Mouse (Mus musculus): ENCODE data around the gene Slc12a7. TPM values are rescaled to one million over a fixed set of nuclear protein-coding genes. Genes with fewer than 3 reads are reported as not detected.

Gene Slc12a7
- polyA plus RNA-seq, 1 experiment from 2014 or later, result 39.0 TPM

DNA sequence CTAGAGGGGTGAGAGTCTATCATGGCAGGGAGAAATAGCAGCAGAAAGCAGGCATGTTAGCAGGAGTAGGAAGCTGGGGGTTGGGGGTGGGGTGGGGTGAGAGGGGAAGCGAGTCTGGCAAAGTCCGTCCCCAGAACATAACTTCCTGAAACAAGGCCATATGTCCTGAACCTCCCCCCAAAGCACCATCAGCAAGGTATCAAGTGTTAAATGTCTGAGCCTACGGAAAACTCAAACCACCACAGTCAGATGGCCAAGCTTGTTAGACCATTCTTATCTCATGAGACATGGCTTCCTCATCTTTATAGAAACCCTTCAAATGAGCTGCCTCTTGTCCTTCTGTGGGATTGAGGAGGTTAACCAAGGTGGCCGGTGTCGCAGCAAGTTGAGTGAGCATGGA lies 60.3 kb downstream of the Slc12a7 start:
- Histone ChIP-seq H3K4me2 (replicated peaks) (no peak overlapping the region), H3K4me1 (no peaks in the 10 kb centered on the region), H3K36me3 (peaks cover 90% of the 10 kb centered on the region), H3K9ac (replicated peaks) (no peak overlapping the region), H3K27me3 (no peaks in the 10 kb centered on the region), H3K4me3 (no peak overlapping the region), H3K27ac (replicated peaks) (no peak overlapping the region), H3K9me3 (no peaks in the 10 kb centered on the region)
- 95% methylated on average over 5 of the region's 5 CpGs for WGBS
- ATAC-seq (ENCODE audit: low FRiP score, low read depth), result no peak

DNA sequence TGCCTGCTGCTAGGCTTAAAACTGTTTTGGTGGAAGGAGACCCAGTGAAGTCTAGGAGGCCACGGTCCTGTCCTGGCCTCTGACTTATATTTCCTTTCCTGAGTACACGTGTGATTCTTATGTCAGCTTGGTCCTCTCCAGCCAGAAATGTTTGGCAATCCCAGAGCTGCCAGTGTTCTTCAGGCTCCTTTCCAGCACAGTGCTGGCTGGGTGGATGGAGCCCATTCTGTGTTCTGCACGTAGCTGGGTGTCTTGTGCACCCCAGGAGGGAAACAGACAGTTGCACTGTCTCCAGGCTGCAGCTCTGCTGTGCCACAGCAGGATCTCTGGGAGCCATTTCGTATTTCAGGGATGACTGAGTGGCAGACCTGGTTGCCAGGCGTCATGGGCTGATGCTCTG lies 66.2 kb downstream of the Slc12a7 start:
- Histone ChIP-seq H3K4me3 (no peak overlapping the region), H3K27ac (replicated peaks) (no peak overlapping the region), H3K9ac (replicated peaks) (no peak overlapping the region), H3K9me3 (no peaks in the 10 kb centered on the region), H3K27me3 (no peaks in the 10 kb centered on the region), H3K4me2 (replicated peaks) (no peak overlapping the region), H3K36me3 (peaks cover 98% of the 10 kb centered on the region), H3K4me1 (no peaks in the 10 kb centered on the region)
- WGBS, result 86% methylated on average over 5 of the region's 5 CpGs
- no peak for ATAC-seq (ENCODE audit: low FRiP score, low read depth)

DNA sequence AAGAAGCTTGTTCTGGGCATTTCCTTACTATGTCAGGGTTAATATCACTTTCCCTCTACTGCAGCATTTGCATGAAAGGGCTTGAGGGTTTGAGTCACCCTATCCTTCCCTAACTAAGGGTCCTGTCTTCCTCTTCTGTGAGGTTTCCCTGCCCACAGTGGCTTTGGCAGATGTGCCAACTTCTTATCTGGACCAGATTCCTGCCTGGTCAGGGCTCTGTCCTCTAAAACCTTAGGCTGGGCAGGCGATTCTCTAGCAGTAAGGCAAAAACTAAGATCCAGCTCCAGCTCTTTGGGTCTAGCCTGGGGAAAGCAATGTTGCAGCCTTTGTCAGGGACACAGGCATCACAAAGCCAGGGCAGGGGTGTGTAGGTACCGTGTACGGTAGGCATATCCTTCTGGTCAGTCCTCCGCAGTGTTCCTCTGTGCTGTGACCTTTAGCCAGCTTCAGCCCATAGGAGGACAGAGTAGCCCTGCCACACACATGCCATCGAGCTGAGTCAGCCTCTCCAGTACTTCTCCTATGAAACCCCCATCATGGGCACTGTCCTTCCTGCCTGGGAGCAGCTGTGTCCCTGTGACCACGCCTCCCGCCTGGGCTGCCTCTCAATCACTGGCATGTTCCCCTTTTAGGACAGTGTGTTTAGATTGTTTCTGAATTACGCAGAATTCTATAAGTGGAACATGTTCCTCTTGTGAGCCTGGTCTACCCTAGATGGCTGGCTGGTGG lies 70.7 kb downstream of the Slc12a7 start:
- H3K4me3 ChIP-seq, result no peak overlapping the region
- H3K4me1 ChIP-seq, result no peaks in the 10 kb centered on the region
- no peak for ATAC-seq (ENCODE audit: low FRiP score, low read depth)
- no peaks in the 10 kb centered on the region for H3K9me3 ChIP-seq
- WGBS, result 94% methylated on average over 8 of the region's 8 CpGs
- H3K27me3 ChIP-seq, result no peaks in the 10 kb centered on the region
- peaks cover 92% of the 10 kb centered on the region for H3K36me3 ChIP-seq
- H3K4me2 ChIP-seq (replicated peaks), result no peak overlapping the region
- no peak overlapping the region for H3K9ac ChIP-seq (replicated peaks)
- H3K27ac ChIP-seq (replicated peaks), result no peak overlapping the region

DNA sequence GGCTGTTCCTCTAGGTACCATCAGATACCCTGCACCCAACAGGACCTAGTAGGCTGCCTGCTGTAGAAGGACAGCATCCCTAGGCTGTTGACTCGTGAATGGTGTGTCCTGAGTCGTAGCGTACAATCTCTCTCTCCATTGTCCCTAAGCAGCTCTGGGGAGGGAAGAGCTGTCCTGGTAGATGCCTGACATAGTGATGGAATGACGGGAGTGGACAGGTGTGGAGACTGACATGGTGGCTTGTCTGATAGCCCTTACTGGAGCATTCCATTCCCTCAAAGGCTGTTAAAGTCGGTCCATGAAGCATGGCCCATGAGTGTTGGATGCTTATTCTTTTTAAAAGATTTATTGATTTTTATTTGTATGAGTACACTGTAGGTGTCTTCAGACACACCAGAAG lies 72.0 kb downstream of the Slc12a7 start:
- Histone ChIP-seq H3K4me3 (no peak overlapping the region), H3K9ac (replicated peaks) (no peak overlapping the region), H3K36me3 (peaks cover 92% of the 10 kb centered on the region), H3K4me1 (no peaks in the 10 kb centered on the region), H3K4me2 (replicated peaks) (no peak overlapping the region), H3K27ac (replicated peaks) (no peak overlapping the region), H3K9me3 (no peaks in the 10 kb centered on the region), H3K27me3 (no peaks in the 10 kb centered on the region)
- WGBS, result 93% methylated on average over 5 of the region's 5 CpGs
- ATAC-seq (ENCODE audit: low FRiP score, low read depth), result no peak

DNA sequence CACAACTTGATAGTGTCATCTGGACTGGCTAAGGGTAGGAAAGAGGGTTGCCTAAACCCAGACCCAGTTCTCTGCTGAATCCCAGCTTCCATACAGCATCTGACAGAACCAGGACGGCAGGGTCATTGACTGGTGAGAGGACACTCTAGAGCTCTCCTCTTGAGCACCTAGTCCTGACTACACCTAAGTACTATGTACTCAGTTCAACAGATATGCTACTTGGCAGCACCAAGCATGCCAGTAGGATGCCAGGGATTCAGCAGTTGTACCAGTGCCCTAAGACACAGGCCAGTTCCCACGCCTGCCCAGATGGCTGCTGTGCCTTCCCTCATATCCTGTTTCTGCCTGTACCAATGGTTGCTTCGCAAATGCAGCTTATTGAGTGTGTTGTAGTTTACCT lies 80.0 kb downstream of the Slc12a7 start:
- no peak for ATAC-seq (ENCODE audit: low FRiP score, low read depth)
- no peaks in the 10 kb centered on the region for H3K4me1 ChIP-seq
- no peak overlapping the region for H3K27ac ChIP-seq (replicated peaks)
- no peak overlapping the region for H3K4me3 ChIP-seq
- H3K9me3 ChIP-seq, result no peaks in the 10 kb centered on the region
- H3K27me3 ChIP-seq, result no peaks in the 10 kb centered on the region
- WGBS, result 94% methylated on average over 3 of the region's 3 CpGs
- peaks cover 82% of the 10 kb centered on the region for H3K36me3 ChIP-seq
- no peak overlapping the region for H3K4me2 ChIP-seq (replicated peaks)
- H3K9ac ChIP-seq (replicated peaks), result no peak overlapping the region

DNA sequence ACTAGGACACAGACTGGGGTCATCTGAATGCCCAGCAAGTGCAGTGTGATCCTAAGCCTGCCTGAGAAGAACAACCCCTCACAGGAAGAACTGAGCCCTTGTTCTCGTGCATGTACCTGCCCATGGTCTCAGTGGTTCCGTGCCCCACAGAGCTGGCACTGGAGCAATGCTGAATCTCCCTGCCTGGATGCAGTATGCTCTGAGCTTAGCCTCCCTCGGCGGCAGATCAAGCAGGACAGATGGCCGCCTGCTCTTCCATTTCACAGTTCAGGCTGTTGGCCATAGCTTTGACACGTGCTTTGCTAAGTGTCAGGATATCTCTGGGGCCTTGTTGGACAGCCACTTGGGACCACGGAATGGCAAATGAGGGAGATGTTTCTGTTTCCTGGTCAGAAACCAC lies 81.3 kb downstream of the Slc12a7 start:
- Histone ChIP-seq H3K27ac (replicated peaks) (no peak overlapping the region), H3K4me3 (no peak overlapping the region), H3K27me3 (no peaks in the 10 kb centered on the region), H3K4me1 (no peaks in the 10 kb centered on the region), H3K9ac (replicated peaks) (no peak overlapping the region), H3K9me3 (no peaks in the 10 kb centered on the region), H3K36me3 (peaks cover 71% of the 10 kb centered on the region), H3K4me2 (replicated peaks) (no peak overlapping the region)
- 92% methylated on average over 7 of the region's 7 CpGs for WGBS
- no peak for ATAC-seq (ENCODE audit: low FRiP score, low read depth)

DNA sequence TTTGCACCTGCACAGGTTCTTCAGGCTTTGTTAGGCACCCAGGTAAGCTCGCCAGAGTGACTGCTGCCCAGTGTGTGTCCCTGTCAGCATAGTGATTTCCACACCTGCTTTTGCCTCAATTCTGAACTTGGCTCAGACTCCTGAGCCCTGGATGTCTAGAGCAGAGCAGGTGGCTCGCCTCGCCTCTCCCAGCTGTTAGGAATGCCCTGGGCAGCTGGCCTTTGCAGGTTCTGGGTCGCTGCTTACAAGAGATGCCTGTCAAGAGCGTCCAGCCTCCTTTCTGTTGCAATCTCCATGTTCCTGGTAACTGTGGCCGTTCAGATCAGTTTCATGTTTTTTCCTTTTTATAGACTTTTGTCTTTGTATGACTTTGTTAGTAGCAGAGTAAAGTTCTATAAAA lies 83.4 kb downstream of the Slc12a7 start:
- Histone ChIP-seq H3K27ac (replicated peaks) (no peak overlapping the region), H3K4me2 (replicated peaks) (no peak overlapping the region), H3K4me1 (no peaks in the 10 kb centered on the region), H3K9me3 (no peaks in the 10 kb centered on the region), H3K36me3 (peaks cover 51% of the 10 kb centered on the region), H3K27me3 (no peaks in the 10 kb centered on the region), H3K4me3 (no peak overlapping the region), H3K9ac (replicated peaks) (no peak overlapping the region)
- WGBS, result 75% methylated on average over 6 of the region's 6 CpGs
- no peak for ATAC-seq (ENCODE audit: low FRiP score, low read depth)

DNA sequence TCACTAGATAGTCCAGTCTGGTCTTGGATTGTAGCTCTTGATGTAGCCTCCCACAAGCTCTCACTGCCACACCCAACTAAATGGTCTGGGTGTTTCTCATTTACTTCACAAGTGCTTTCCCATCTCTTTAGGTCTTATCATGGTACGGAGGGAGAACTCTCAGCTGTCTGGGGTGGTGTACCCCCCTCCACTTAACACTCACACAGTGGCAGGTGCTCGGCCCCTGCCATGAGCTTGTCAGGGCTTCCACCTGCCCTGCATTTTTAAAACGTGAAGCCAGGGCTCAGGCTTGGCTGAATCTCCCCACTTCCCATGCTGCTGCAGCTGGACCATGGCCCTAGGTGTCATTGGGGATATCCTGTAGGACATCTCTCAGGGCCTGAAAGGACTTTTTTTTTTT lies 86.0 kb downstream of the Slc12a7 start:
- Histone ChIP-seq H3K36me3 (peaks cover 26% of the 10 kb centered on the region), H3K4me2 (replicated peaks) (no peak overlapping the region), H3K4me3 (no peak overlapping the region), H3K27ac (replicated peaks) (no peak overlapping the region), H3K27me3 (no peaks in the 10 kb centered on the region), H3K9ac (replicated peaks) (no peak overlapping the region), H3K4me1 (no peaks in the 10 kb centered on the region), H3K9me3 (no peaks in the 10 kb centered on the region)
- no peak for ATAC-seq (ENCODE audit: low FRiP score, low read depth)
- WGBS, result 77% methylated on average over 3 of the region's 3 CpGs

DNA sequence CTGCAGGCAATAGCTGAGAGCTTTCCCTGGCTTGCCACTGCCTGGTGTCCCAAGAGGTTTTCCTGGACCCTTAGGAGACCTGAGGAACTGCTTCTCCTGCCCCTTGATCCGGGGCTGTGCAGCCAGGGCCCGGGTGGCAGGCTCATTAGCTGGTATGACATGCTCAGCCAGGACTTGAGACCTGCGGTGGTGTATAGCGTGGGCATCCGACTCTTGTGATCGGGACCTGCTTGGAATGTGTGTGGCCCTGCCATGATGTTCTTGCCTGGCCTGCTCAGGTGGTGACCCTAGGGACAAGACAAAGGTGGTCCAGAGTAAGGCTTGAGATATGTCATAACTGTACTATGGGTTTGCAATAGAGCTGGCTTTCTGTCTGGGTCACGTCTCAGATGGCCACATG lies 88.4 kb downstream of the Slc12a7 start:
- peaks cover 3% of the 10 kb centered on the region for H3K36me3 ChIP-seq
- H3K9me3 ChIP-seq, result no peaks in the 10 kb centered on the region
- no peak overlapping the region for H3K9ac ChIP-seq (replicated peaks)
- no peak overlapping the region for H3K4me2 ChIP-seq (replicated peaks)
- no peak for ATAC-seq (ENCODE audit: low FRiP score, low read depth)
- no peaks in the 10 kb centered on the region for H3K4me1 ChIP-seq
- H3K27ac ChIP-seq (replicated peaks), result no peak overlapping the region
- 90% methylated on average over 7 of the region's 7 CpGs for WGBS
- no peak overlapping the region for H3K4me3 ChIP-seq
- no peaks in the 10 kb centered on the region for H3K27me3 ChIP-seq

DNA sequence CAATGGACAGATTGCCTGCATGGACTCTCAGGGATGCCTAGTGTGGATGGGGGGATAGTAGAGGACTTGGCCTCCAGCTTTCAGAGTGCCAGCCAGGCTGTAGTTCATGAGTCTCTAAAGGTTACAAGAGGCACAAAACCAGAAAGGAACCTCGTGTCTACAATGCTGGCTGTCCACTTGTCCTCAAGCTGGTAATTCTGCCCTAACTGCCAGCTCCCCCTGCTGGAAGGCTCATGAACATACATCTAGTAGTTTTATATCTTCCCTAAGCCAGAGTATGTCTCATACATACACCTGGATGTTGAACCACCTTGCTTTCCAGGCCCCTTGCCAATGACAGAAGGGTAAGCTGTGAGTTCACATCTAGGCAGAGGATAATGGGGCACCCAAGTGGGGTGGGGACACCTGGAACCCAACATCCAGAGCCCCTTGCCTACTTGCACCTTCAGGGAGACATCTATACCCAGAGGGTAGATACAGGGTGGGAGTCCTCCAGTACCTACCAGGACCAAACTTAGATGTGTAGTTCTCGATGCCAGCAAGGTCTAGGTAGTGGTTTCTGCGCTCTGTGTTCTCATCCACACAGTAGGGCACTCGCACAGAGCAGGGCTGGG lies 89.4 kb downstream of the Slc12a7 start:
- no peaks in the 10 kb centered on the region for H3K36me3 ChIP-seq
- H3K9ac ChIP-seq (replicated peaks), result no peak overlapping the region
- 73% methylated on average over 4 of the region's 4 CpGs for WGBS
- H3K4me1 ChIP-seq, result no peaks in the 10 kb centered on the region
- no peaks in the 10 kb centered on the region for H3K9me3 ChIP-seq
- H3K4me3 ChIP-seq, result no peak overlapping the region
- H3K27me3 ChIP-seq, result no peaks in the 10 kb centered on the region
- no peak overlapping the region for H3K4me2 ChIP-seq (replicated peaks)
- no peak for ATAC-seq (ENCODE audit: low FRiP score, low read depth)
- H3K27ac ChIP-seq (replicated peaks), result no peak overlapping the region

DNA sequence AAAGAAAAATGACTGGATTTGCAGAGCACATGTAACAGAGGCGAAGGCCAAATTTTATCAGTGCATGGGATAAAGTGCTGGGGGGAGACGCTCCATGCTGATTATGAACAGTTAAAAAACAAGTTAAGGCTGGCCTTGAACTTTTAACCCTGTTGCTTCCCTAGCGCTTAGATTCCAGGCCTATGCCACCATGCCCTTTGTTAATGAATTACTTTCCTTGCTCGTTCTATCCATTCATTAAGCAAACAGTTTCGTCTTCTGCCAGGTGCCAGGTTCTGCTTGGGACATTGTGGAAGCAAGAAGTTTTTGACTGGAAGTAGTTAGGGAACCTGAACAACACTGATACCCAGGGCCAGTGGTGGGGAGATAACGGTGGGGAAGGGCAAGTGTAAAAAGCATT lies 90.8 kb downstream of the Slc12a7 start:
- Histone ChIP-seq H3K36me3 (no peaks in the 10 kb centered on the region), H3K27ac (replicated peaks) (no peak overlapping the region), H3K4me3 (no peak overlapping the region), H3K27me3 (no peaks in the 10 kb centered on the region), H3K9me3 (no peaks in the 10 kb centered on the region), H3K9ac (replicated peaks) (no peak overlapping the region), H3K4me1 (no peaks in the 10 kb centered on the region), H3K4me2 (replicated peaks) (no peak overlapping the region)
- 90% methylated on average over 6 of the region's 6 CpGs for WGBS
- no peak for ATAC-seq (ENCODE audit: low FRiP score, low read depth)

DNA sequence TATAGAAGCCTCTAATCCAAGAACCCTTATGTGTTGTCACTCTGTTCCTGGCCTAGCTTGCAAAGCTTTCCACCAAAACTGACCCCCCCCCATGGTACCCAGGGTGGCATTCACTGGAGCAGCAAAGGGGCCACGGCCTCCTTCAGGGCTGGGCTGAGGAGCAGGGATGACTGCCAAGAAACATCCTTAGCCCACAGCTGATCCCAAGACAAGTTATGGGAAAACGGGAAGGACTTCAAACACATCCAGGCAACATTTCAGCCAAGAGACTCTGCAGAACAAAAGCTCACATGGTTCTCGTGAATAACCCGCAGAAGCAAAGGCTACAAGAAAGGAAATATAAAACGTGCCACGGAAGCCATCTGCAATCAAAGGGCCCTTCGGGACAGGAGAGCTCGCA lies 94.3 kb downstream of the Slc12a7 start:
- 79% methylated on average over 8 of the region's 8 CpGs for WGBS
- Histone ChIP-seq H3K27me3 (no peaks in the 10 kb centered on the region), H3K4me2 (replicated peaks) (no peak overlapping the region), H3K4me1 (no peaks in the 10 kb centered on the region), H3K27ac (replicated peaks) (no peak overlapping the region), H3K4me3 (no peak overlapping the region), H3K36me3 (no peaks in the 10 kb centered on the region), H3K9me3 (no peaks in the 10 kb centered on the region), H3K9ac (replicated peaks) (no peak overlapping the region)
- ATAC-seq (ENCODE audit: low FRiP score, low read depth), result no peak

DNA sequence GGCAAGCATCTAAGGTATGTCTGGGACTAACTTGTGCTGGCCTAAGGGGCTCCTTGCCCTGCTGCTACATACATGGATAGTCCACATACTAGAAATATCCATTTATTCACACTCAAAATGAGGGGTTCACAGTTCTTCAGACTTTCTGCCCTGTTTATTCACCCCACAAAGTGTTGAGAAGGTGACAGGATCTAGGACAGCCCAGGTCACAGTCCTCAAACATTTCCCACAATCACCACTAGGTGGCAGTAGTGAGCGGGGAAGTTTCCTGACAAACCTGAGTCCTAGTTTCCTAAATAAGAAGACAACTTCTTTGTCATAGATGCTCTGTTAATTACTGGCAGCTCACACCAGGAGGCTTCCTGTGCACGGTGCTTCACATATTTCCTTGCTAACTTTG lies 98.6 kb downstream of the Slc12a7 start:
- Histone ChIP-seq H3K36me3 (no peaks in the 10 kb centered on the region), H3K9ac (replicated peaks) (no peak overlapping the region), H3K4me2 (replicated peaks) (no peak overlapping the region), H3K4me3 (no peak overlapping the region), H3K9me3 (no peaks in the 10 kb centered on the region), H3K27me3 (peaks cover 12% of the 10 kb centered on the region), H3K4me1 (no peaks in the 10 kb centered on the region), H3K27ac (replicated peaks) (no peak overlapping the region)
- WGBS, result 2% methylated on average over 2 of the region's 2 CpGs
- 0 out of 2 replicates have a peak, but pooled peaks have one; percentile 38 for ATAC-seq (ENCODE audit: low FRiP score, low read depth)
